Mouse (Mus musculus): ENCODE measurements at regions not wholly inside any gene's neighbourhood (a gene's known extent, or its start where the extent isn't known, plus 50 kb on each side); places are given as distances from the start of the nearest gene placed in this dataset.

DNA sequence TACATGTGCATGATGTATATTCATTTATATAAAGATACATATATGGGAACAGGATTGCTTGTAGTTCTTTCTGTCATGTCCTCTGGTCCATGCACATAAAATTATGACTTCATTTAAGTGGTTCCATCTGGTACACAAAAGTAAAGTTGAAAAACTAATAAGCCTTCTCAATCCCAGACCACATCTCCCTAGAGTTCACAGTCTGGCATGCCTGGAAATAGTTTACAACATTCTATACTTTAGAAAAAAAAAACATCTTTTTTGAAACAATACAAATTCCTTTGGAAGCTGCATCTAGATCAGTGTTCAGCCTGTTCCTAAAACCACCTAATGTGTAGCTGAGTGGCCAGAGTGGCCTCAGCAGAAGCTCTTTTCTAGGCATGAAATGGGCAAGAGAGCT is 578.2 kb upstream of the Marcks start:
- DNase-seq (ENCODE audit: low read depth) = no peak

- DNase-seq (ENCODE audit: low read depth) = no peak
These were observed 572.7 kb upstream of the Marcks start for GRCm38 (mm10) chr10:37711459-37711858.

- DNase-seq (ENCODE audit: low read depth) = no peak
These were observed 555.4 kb upstream of the Marcks start for GRCm38 (mm10) chr10:37694041-37694690.

GRCm38 (mm10) chr10:37692851-37693250 is 554.1 kb upstream of the Marcks start:
- DNase-seq (ENCODE audit: low read depth) = no peak

- DNase-seq (ENCODE audit: low read depth) = no peak
These were observed 553.2 kb upstream of the Marcks start for GRCm38 (mm10) chr10:37691939-37692338.

DNA sequence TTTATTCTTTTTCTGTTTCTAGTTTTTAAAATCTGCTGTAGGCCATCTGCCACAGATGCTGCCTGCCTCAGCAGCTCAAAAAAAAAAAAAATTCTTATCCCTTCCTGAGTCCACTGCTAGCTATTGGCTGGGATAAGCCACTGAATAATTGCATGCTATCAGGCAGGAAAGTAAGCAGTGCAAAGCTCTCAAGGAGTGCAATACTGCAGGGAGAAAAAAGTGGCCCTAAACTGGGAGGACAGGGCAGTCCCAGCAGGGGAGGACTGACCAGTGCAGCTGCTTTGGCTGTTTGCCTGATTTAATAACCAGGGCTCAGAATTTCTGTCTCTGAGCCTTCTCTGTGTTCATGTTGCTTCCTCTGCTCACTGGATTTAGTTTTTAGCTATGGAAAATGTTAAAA is 544.4 kb upstream of the Marcks start:
- no peak for DNase-seq (ENCODE audit: low read depth)

DNA sequence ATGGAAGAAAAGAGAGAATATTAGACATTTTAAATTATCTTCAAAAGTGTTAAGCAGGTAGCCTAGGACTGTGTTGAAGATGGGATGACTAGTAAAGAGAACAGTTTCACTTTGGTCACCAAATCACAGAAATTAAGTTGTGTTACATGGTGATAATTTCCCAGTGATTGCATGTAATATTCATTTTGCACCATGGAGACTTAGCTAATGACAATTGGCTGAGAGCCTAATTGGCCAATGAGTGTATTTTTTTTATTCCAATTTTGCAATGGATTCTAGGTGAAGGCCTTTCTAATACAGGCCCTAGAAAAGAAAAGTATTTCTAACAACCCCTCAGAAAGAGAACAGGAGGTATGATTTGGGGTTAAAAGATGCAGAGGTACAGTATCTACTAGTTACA is 541.9 kb upstream of the Marcks start:
- no peak for DNase-seq (ENCODE audit: low read depth)

DNA sequence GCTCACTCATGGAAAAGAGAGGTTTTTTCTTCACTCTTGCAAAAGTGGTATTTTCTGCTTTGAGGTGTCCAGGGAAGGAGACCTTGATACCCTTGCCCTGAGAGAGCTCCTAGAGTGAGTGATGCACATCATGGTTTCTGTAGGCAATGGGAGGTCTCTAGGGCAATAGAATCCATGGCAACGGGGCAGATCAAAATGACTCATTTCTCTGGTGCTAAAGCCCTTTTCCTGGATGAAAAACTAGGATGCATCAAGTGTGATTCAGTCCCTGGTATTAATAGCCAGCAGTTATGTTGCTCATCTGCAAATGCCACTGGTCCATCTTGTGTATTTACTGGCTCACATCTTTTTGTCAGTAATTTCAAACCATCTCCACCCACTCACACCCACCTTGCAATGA is 539.1 kb upstream of the Marcks start:
- no peak for DNase-seq (ENCODE audit: low read depth)

GRCm38 (mm10) chr10:37668827-37669226 is 530.1 kb upstream of the Marcks start:
- no peak for DNase-seq (ENCODE audit: low read depth)

GRCm38 (mm10) chr10:37667031-37667745 is 528.5 kb upstream of the Marcks start:
- no peak for DNase-seq (ENCODE audit: low read depth)

DNA sequence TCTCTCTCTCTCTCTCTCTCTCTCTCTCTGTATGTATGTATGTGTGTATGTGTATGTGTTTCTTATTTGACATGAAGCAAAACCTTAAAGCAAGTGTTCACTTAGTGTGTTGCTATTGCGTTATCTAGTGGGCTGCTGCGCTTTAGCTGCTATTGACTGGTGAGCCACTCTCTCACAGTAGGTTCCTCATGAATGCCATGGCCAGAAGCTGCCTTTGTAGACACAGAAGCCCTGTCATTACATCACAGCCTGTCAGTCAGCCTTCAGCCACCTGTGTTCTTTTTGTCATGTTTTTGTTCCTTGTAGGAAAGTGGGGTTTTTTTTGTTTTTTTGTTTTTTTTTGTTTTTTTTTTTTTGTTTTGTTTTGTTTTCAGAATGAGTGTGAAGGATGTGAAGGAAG is 527.8 kb upstream of the Marcks start:
- no peak for DNase-seq (ENCODE audit: low read depth)

DNA sequence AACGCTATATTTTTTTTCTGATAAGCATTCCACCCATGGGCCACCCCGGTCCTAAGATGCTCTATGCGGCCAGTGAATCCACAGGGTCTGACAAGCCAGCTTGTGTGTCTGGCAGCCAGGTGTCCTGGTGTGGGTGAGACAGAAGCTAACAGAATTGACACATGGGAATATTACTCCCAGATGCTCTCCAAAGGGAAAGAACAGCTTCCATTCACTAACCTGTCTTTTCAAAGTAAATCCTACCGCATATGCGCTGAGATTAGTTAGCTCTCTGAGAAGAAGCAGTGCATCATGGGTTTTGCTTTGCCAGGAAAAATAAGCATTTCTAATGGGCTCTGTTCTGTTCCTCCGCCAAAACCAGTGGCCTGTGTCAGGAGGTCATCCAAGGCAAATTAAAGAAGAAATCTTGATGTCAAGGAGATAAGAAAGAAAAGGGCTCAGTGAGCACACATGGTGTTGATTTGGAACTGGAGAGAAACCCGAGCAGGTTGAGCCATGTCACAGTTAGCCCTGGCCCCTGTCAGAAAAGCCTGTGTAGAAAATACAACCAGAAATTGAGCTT is 498.4 kb upstream of the Marcks start:
- DNase-seq (ENCODE audit: low read depth) = no peak

DNA sequence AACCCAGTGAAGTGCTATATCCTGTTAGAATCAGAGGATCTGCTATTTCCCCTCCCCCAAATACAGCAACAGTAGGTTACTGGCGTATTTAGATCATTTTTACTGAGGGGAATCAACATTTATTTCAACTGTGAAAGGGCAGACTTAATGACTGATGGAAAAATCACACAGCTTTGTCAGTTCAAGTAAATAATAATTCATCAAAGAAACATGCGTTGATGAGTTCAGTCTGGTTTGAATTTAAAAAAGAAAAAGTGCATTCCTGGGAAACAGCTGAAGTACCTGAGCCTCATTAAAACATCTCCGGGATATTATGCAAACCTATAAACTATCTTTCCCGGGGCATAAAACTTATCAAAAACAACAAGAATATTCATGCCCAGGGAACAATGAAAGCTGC is 497.7 kb upstream of the Marcks start:
- no peak for DNase-seq (ENCODE audit: low read depth)

DNA sequence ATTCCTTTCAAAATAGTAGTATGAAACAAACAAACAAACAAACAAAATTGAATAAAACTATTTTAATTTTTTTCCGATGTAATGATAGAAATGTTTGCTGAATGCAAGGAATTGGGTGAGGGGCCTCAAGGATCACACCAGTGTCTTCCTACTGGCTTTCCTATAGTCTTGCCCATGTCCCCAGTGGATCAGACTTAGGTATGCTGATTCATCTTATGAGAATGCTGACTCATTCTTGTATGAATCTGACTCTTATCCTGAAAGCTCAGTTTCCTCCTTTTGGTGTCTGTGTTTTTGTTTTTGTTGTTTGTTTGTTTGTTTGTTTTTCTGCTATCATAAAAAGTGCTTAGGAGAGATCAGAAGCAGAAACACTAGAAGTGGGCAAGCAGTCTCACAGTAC is 491.7 kb upstream of the Marcks start:
- no peak for DNase-seq (ENCODE audit: low read depth)

- no peak for DNase-seq (ENCODE audit: low read depth)
These were observed 489.2 kb upstream of the Marcks start for GRCm38 (mm10) chr10:37627900-37628299.

- no peak for DNase-seq (ENCODE audit: low read depth)
These were observed 488.1 kb upstream of the Marcks start for GRCm38 (mm10) chr10:37626758-37627201.

DNA sequence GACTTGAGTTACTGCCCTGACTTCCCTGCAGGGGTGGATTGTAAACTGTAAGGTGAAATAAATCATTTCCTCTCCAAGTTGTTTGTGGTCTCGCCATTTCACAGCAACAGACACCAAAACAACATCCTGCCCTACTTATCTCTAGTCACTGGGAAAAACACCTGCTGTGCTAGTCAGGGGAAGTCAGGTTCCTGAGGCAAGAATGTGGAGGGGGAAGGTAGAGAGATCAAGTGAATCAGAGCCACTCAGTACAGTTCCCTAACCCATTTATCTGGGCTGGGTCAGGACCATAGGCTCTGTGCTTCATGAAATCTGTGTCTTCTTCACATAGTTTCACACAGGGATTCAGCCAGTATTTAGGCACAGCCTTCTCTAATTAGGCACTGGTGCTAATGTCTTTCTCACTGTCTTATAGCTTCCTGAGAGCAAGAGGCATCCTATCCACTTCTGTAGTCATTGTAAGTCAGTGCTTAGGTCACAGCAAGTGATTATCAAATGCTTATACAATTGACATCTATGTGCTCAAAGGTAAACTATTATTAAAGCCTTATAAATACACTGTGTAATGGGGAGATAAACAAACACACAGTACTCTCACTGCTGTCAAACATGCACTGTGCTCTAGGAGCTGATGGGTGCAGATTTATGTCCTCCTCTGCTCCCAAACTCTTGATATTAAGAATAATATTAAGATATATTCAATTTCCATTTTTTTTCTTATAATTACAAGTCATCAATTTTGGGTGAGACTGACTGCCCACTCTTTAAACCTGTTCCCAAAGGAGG is 487.4 kb upstream of the Marcks start:
- DNase-seq (ENCODE audit: low read depth) = no peak

DNA sequence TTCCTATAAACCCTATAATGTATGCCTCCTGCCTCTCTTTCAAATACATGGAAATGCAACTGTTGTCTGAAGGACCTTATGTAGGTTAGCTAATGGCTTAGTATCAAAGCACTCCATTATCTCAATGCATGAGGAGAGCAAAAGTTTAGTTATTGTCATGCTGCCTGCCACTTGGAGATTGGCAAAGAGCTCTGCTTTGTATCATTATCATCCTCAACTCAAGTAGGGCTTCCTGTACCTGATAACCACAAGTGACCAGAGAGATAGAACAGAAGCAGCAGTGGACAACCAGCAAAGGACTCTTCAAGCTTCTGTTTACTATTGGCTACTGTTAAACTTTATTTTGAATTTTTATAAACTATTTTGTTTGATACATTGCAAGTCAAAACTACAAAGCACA is 484.3 kb upstream of the Marcks start:
- no peak for DNase-seq (ENCODE audit: low read depth)

DNA sequence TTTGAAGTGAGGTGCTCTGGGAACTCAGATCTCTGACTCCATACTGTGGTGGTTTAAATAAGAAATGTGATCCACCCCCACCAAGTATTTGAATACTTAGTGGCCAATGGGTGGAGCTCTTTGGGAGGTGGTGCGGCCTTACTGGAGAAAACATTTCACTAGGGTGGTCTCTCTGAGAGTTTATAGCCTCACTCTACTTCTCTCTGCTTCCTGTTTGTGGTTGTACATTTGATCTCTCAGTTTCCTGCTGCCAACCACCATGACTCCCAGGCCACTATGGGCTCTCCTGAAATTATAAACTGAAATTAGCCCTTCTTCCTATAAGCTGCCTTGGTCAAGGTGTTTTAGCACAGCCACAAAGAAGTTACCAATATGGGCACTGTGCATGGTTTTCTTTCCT is 479.9 kb upstream of the Marcks start:
- DNase-seq (ENCODE audit: low read depth) = no peak

GRCm38 (mm10) chr10:37617708-37618300 is 479.1 kb upstream of the Marcks start:
- DNase-seq (ENCODE audit: low read depth) = no peak

DNA sequence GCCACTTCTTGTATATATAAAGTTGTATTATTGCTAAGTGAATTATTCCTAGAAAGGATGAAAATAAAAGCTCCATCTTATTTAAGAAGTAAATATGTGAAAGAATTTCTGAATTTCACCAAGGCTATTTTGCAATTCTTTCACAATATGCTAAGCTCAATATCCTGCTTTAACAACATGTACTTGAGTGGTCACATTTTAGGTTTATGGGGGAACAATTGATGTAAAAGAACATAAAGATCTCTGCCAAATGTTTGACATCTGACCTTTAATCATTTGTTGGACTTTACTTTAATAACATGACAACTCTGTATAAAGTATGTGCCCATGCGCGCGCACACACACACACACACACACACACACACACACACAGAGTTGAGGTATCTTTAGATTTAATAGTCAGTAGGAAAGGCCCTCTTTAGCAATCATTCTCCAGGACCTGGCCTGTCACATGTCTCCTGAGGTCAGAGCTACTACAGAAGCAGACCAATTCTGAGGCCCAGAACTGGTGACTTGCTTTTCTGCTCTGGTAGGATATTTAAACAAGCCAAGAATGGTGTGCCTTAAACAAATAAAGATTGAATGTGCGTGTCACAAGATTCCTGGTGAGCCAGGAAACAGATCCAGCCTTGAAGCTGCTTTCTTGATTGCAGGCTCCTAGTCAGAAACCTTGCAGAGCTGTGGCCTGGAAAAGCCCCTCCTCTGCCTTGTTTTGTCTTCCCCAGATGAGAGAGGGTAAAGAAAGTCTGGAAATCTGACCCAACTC is 477.4 kb upstream of the Marcks start:
- no peak for DNase-seq (ENCODE audit: low read depth)

GRCm38 (mm10) chr10:37613936-37614335 is 475.2 kb upstream of the Marcks start:
- DNase-seq (ENCODE audit: low read depth) = no peak

All from c-Kit-positive CD71-positive TER-119-negative erythroid progenitor cells, embryonic 14.5 days (primary cell).